Mouse (Mus musculus) thymus, postnatal 25 days (tissue): Measurements from ENCODE around the gene Abl2.
"Not testable (repeated sequence)": the region's sequence is repeated elsewhere in the genome, so short reads cannot be mapped to it uniquely, and the experiment has no call there.

Experiments used
- DNase-seq: peaks from one replicate; pipeline ENCODE4 v3.0.0; 2022

The Abl2 gene

DNA sequence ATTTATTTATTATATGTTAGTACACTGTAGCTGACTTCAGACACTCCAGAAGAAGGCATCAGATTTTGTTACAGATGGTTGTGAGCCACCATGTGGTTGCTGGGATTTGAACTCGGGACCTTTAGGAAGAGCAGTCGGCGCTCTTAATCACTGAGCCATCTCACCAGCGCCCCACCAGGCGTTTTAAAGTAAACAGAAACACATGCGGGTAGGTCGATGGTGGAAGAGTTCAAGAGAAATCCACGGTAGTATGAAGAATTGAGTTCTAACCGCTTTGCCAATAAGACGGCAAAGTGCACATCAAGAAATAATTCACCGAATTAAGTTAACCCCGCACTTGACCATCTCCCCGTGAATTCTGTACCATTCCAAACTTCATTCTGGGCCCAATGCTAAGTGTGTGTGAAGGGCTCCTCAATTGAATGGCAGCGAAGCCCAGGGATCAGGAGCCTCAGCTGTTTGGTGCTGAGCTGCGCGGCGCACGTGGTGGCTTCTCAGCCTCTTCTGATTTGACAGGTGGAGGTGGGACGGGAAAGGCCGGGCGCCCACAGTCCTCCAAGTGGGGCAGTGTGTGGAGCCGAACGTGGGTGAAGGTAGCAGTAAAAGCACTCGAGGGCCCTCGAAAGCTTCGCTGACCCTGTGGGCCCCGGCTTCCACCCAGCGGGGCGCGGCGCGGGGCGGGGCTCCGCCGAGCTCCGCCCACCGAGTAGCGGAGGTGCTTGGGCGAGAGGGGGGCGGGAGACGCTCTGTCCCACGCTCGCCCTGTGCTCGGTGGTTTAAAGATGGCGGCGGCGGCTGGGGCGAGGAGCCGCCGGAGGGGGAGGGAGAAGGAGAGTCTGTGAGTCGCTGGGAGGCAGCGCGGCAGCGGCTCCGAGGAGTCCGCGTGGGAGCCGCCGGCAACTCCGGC lies at the start of gene Abl2:
Gene Abl2, plus strand, starts transcription at position 763 of the 907 bp plus-strand sequence.
- DNase-seq, result peak; percentile 90

DNA sequence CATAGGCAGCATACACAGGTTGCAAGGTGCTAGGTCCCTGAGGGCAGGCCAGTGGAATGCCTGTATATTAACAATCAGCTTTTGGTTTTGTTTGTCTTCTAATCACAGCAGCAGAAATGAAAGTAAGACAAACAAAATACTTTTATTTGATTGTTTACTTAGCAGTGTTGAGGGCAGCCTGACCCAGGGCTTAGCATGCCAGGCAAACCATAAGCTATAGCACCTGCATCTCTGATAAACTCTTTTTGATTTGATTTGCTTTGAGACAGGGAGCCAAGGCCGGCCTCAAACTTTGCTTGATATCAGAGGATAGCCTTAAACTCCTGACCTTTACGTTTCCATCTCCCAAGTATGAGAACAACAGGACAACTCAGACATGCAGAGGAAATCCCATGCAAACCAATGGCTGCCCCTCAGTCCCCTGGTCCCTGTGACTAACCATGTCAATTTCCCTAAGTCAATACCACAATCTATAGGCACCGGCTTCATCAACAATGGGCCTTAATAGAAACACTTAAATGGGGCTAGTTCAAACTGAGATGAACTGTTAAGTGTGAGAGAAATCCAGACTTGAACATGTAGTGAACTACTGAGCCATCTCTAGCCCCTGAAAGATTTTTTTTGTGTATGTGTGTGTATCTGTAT lies 38.3 kb upstream of the Abl2 start:
- no peak for DNase-seq

- peak; percentile 73 for DNase-seq
These were observed 36.6 kb upstream of the Abl2 start for GRCm38 (mm10) chr1:156521796-156522517.

- not testable (repeated sequence) for DNase-seq
These were observed 34.7 kb upstream of the Abl2 start, which contains the start of gene Gm10031 for GRCm38 (mm10) chr1:156523842-156524241. TSS of gene Gm10031 (plus strand) at chr1:156524012.

DNA sequence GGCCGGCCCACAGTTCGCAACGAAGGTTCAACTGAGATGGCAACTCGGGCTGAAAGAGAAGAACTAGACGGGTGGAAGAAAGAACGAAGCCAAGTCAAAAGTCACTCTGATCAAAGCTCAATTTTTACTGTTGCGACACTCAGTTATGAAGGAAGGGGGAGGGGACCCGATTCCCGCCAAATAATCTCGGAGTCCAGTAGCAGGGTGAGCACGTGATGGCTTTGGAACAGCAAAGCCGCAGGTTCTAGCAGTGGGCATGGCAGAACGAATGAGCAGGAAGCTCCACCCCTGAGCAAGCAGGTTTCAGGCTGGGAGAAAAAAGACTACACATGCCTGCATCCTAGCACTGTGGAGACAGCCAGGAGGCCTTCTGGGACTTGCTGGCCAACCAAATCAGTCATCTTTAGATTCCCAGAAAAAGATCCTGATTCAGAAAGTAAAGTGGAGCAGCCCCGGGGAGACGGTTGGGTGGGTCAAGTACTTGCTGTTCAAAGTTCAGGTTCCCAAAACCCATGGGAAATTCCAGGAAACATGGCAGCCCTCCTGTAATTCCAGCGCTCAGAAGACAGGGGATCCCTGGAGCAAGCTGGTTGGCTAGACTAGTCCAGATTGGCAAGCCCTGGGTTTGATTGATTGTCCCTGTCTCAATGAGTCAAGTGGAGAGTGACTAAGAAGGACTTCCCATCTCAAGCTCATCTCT lies 26.0 kb upstream of the Abl2 start:
- not testable (repeated sequence) for DNase-seq

DNA sequence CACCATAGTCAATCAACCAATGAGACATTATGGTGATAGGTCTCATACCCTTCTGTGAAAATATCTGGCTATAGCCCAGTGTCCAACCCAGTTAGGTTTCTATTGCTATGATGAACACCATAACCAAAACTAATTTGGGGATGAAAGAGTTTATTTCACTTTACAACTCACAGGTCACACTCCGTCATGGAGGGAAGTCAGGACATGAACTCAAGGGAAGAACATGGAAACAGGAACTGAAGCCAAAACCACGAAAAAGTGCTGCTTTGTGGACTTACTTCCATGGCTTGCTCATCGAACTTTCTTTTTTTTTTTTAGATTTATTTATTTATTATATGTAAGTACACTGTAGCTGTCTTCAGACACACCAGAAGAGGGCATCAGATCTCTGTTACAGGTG lies 25.1 kb upstream of the Abl2 start:
- no peak for DNase-seq

DNA sequence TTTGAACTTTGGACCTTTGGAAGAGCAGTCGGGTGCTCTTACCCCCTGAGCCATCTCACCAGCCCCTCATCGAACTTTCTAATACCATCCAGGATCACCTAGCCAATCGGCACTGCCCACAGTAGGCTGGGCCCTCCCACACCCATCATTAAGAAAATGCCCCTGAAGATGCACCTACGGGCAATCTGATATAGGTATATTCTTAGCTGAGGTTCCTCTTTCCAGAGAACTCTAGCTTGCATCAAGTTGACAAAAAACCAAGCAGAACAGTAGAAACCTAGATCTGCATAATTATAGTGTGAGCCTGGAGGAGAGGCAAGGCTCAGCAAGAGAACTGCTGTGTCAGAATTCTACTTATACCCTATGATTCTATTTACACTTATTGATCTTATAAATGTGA lies 24.7 kb upstream of the Abl2 start:
- no peak for DNase-seq

- no peak for DNase-seq
These were observed 21.6 kb upstream of the Abl2 start for GRCm38 (mm10) chr1:156537031-156537430.

GRCm38 (mm10) chr1:156537701-156538100 lies 20.9 kb upstream of the Abl2 start:
- no peak for DNase-seq

DNA sequence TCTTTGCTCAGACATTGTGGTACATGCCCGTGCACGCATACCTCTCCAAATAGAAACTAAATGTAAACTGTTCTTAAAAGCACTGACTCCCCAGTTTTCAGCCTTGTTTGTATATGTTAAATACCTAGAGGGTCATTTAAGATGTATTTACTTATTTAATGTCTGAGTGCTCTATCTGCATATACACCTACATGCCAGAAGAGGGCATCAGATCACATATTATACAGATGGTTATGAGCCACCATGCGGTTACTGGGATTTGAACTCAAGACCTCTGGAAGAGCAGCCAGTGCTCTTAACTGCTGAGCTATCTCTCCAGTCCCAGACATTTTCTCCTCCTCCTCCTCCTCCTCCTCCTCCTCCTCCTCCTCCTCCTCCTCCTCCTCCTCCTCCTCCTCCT lies 20.2 kb upstream of the Abl2 start:
- DNase-seq, result no peak

- no peak for DNase-seq
These were observed 18.6 kb upstream of the Abl2 start for GRCm38 (mm10) chr1:156539787-156540560.

GRCm38 (mm10) chr1:156543999-156544398 lies 14.6 kb upstream of the Abl2 start:
- no peak for DNase-seq

- peak; percentile 68 for DNase-seq
These were observed 509 bp downstream of the Abl2 start for GRCm38 (mm10) chr1:156558950-156559640.

DNA sequence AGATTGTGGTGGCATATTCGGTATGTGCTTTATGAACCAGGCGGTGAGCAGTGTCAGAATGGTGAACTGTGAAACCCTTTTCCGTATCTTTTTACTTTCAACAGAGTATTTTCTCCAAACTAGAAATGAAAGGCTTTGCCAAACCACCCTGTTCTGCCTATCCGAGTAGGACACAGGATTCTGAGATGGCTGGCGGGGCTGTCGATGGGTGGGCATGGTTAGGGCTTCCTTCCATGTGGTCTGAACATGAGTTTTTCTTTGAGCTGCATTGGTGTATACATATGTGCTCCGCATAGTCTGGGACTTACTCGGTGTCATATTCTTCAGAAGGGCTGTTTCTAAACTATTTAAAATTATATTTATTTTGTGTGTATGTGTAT lies 1.0 kb downstream of the Abl2 start:
- DNase-seq, result no peak

- no peak for DNase-seq
These were observed 1.9 kb downstream of the Abl2 start for GRCm38 (mm10) chr1:156560500-156560899.

- DNase-seq, result no peak
These were observed 6.7 kb downstream of the Abl2 start for GRCm38 (mm10) chr1:156565328-156565727.

DNA sequence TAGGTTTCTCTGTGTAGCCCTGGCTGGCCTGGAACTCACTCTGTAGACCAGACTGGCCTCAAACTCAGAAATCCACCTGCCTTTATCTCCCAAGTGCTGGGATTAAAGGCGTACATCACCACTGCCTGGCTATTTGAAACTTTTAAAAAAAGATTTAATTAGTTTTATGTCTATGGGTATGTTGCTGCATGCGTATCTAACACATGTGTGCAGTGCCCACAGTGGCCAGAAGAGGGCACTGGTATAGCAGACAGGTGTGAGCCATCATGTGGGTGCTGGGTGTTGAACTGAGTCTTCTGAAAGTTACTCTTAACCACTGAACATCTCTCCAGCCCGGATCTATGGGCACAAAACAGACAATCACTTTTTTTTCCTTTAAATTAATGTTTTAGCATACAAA lies 7.5 kb downstream of the Abl2 start:
- peak; percentile 43 for DNase-seq

DNA sequence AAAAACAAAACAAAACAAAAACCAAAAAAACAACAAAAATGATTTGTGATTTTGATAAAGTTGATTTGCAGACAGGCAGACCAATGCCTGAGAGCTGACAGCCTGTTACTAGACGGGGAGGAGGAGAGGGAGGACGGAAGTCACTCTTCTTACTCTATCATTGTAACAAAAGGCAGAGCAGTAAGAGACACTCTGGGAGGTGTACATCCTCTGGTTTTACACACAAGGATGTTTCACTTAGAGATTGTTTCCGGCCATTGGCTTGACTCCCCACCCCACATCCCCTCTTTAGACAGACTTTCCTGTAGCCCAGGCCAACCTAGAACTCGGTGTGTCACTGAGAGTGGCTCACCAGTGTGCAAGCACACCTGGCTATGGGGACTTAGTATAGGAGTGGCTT lies 11.0 kb downstream of the Abl2 start:
- DNase-seq, result peak; percentile 11

DNA sequence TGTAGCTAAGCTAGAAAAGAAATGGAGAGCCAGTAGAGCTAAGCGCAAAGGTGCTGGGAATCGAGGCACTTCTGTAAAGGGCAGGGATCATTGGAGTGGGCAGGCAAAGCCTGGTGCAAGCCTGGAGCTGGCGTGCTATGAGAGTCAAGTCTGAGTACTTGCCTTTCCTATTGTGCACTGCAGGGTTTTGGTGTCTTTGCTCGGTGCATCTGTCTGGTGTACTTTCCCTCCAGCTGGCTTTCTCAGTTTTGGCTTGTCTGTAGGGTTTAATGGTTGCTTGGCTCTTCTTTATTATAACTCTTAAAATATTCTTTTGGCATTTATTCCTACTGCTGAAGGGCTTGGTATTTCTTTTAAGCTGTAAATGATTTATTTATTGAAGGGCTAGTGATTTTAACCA lies 14.4 kb downstream of the Abl2 start:
- DNase-seq, result no peak

GRCm38 (mm10) chr1:156581149-156581548 lies 22.6 kb downstream of the Abl2 start:
- DNase-seq, result no peak

- DNase-seq, result no peak
These were observed 25.6 kb downstream of the Abl2 start for GRCm38 (mm10) chr1:156584175-156584574.
